Mouse (Mus musculus): ENCODE measurements around the gene Gm525. TPM values are rescaled to one million over a fixed set of nuclear protein-coding genes. Genes with fewer than 3 reads are reported as not detected.
A peak's percentile ranks its signal among the peaks of the same experiment; 100 is the strongest.
"Not testable (repeated sequence)": the region's sequence is repeated elsewhere in the genome, so short reads cannot be mapped to it uniquely, and the experiment has no call there.

Gm525 gene
- total and polyA plus RNA-seq, 2 experiments from 2014 or later, result 0.48 TPM; not detected in 1

DNA sequence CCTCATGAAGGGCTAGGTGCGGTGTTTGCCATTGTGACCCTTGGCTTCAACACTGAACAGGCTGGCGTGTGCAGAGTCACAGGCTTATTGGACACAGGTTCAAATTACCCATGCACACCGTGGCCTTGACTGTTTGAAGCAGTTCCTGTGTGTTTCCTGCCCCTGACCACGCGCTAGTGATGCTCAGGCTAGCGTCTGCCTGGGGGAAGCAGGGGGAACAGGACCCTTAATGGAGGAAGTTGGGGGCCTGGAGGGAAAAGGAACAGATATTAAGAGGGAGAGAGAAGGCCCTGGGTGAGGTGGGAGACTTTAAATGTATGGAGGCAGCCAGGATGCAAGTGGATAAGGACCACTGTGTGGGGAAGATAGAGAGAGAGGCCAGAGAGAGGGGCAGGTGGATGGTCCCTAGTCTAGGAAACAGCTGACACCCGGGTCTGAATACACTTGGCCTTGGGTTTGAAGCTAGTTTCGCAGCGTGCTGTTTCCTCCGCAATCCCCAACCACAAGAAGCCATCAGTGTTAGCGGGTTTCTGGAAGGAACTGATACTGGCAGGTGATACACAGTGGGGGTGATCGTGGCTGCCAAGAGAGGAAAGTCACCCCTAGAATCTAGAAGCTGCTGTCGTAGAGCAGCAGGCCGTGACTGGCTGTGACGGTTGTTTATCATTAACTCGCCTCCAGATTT lies 5.5 kb downstream of the Gm525 start:
- ATAC-seq, result peak; percentile 40
- H3K9ac ChIP-seq (replicated peaks; ENCODE audit: low read length), result no peak overlapping the region

DNA sequence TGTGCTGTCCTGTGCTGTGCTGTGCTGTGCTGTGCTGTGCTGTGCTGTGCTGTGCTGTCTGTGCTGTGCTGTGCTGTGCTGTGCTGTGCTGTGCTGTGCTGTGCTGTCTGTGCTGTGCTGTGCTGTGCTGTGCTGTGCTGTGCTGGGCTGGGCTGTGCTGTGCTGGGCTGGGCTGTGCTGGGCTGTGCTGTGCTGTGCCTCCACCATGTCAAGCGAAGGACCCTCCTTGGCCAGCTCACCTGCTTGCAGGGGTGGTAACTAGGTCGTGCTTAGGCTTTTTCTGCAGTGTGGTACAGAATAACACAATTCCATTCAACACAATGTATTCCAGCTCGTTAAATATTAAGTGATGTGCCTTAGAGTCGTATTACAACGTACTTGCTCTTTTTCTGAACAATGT lies 8.3 kb downstream of the Gm525 start:
- not testable (repeated sequence) for H3K4me2 ChIP-seq (ENCODE audit: low read depth, low read length); H3K4me1 ChIP-seq (ENCODE audit: insufficient read depth, low read length); ATAC-seq; H3K27ac ChIP-seq; H3K9ac ChIP-seq (replicated peaks; ENCODE audit: low read length); H3K9me3 ChIP-seq (ENCODE audit: low read length); H3K27me3 ChIP-seq (ENCODE audit: insufficient read depth, low read length); DNase-seq (ENCODE audit: low spot score); H3K4me3 ChIP-seq (ENCODE audit: low read length); H3K36me3 ChIP-seq (ENCODE audit: insufficient read depth, low read length)
- WGBS, result 78% methylated on average over 5 of the region's 5 CpGs

More for the DNA sequence above, 5.5 kb downstream of the Gm525 start:
- H3K27ac ChIP-seq, result peak overlapping the region; percentile 20; the same call in 1 of the 2 replicates
- WGBS, result 75% methylated on average over 16 of the region's 16 CpGs
- no peak overlapping the region for H3K4me2 ChIP-seq (ENCODE audit: low read depth, low read length)
- H3K36me3 ChIP-seq (ENCODE audit: insufficient read depth, low read length), result no peaks in the 10 kb centered on the region
- no peak overlapping the region for H3K4me3 ChIP-seq (ENCODE audit: low read length)
- no peaks in the 10 kb centered on the region for H3K9me3 ChIP-seq (ENCODE audit: low read length)
- no peaks in the 10 kb centered on the region for H3K4me1 ChIP-seq (ENCODE audit: insufficient read depth, low read length)
- TF ChIP-seq CTCF (IDR thresholded peaks at IDR 0.05; ENCODE audit: low read depth), result no peak
- no peaks in the 10 kb centered on the region for H3K27me3 ChIP-seq (ENCODE audit: insufficient read depth, low read length)
- DNase-seq (ENCODE audit: low spot score), result peak; percentile 58

DNA sequence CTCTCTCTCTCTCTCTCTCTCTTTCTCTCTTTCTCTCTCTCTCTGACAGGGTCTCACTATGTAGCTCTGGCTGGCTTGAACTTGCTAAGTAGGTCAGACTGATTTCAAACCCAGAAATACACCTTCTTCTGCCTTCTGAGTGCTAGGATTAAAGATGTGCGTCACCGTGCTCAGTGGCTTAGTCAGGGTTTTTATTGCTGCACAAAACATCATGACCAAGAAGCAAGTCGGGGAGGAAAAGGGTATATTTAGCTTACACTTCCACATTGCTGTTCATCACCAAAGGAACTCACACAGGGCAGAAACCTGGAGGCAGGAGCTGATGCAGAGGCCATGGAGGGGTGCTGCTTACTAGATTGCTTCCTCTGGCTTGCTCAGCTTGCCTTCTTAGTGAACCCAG lies 9.1 kb downstream of the Gm525 start:
- H3K4me3 ChIP-seq (ENCODE audit: low read length); H3K27ac ChIP-seq; H3K9me3 ChIP-seq (ENCODE audit: low read length); ATAC-seq; H3K4me1 ChIP-seq (ENCODE audit: insufficient read depth, low read length); H3K27me3 ChIP-seq (ENCODE audit: insufficient read depth, low read length); H3K4me2 ChIP-seq (ENCODE audit: low read depth, low read length); H3K36me3 ChIP-seq (ENCODE audit: insufficient read depth, low read length); DNase-seq (ENCODE audit: low spot score); H3K9ac ChIP-seq (replicated peaks; ENCODE audit: low read length): not testable (repeated sequence)
- WGBS, result 82% methylated on average over 3 of the region's 3 CpGs

DNA sequence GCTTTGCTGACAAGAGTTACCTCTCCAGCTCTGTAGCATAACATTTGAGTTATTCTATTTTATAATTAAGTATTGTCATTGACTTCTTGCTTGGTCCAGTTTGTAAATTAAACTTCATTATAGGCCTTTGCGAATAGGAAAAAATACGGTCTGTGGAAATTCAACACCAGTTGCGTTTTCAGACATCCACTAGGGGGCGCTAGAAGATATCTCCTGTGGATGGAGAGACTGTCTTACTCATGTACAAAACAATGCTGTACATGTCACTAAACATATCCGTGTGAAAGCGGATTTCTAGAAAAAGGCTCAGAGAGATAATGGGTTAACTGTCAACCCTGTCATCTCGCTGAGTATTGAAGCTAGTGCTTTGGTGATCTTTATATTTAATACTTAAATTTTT lies 11.0 kb downstream of the Gm525 start:
- no peak overlapping the region for H3K4me2 ChIP-seq (ENCODE audit: low read depth, low read length)
- DNase-seq (ENCODE audit: low spot score) (peak; percentile 76), ATAC-seq (no peak)
- H3K27me3 ChIP-seq (ENCODE audit: insufficient read depth, low read length), result no peaks in the 10 kb centered on the region
- no peak overlapping the region for H3K4me3 ChIP-seq (ENCODE audit: low read length)
- peak; percentile 73 for TF ChIP-seq CTCF (IDR thresholded peaks at IDR 0.05; ENCODE audit: low read depth)
- H3K4me1 ChIP-seq (ENCODE audit: insufficient read depth, low read length), result no peaks in the 10 kb centered on the region
- H3K27ac ChIP-seq, result no peak overlapping the region
- no peaks in the 10 kb centered on the region for H3K36me3 ChIP-seq (ENCODE audit: insufficient read depth, low read length)
- H3K9ac ChIP-seq (replicated peaks; ENCODE audit: low read length), result no peak overlapping the region
- H3K9me3 ChIP-seq (ENCODE audit: low read length), result no peaks in the 10 kb centered on the region
- 40% methylated on average over 7 of the region's 7 CpGs for WGBS

DNA sequence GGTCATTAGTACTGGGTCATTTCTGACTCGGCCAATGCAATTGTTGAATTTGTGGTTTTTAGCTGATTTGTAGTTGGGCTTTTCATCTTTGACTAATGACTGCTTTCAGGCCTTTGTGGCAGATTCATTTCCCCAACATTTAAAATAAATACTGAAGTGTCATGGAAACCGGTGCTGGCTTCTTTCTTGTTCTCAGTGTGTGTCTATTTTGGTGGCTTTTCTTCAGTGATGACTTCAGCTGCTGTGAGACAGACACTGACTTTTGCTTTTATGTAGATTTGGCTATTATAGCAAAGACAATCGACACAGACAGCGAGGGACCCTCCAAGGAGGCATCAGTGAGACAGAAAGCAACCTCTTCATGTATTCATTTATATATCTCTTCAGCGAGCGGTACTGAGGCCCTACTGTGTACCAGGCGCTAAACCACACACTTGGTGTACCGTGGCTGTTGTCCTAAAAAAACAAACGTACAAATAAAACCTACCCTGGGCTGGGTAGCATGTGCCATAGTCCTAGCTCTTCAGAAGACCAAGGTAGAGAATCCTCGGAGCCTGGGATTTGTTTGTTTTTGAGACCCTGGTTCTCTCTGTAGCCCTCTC lies 12.7 kb downstream of the Gm525 start:
- Histone ChIP-seq H3K27ac (no peak overlapping the region), H3K4me2 (ENCODE audit: low read depth, low read length) (no peak overlapping the region), H3K4me1 (ENCODE audit: insufficient read depth, low read length) (no peaks in the 10 kb centered on the region), H3K27me3 (ENCODE audit: insufficient read depth, low read length) (no peaks in the 10 kb centered on the region), H3K36me3 (ENCODE audit: insufficient read depth, low read length) (no peaks in the 10 kb centered on the region), H3K9ac (replicated peaks; ENCODE audit: low read length) (no peak overlapping the region), H3K9me3 (ENCODE audit: low read length) (no peaks in the 10 kb centered on the region), H3K4me3 (ENCODE audit: low read length) (no peak overlapping the region)
- ATAC-seq, result no peak
- no peak for DNase-seq (ENCODE audit: low spot score)
- TF ChIP-seq CTCF (IDR thresholded peaks at IDR 0.05; ENCODE audit: low read depth), result no peak
- WGBS, result 61% methylated on average over 10 of the region's 10 CpGs

DNA sequence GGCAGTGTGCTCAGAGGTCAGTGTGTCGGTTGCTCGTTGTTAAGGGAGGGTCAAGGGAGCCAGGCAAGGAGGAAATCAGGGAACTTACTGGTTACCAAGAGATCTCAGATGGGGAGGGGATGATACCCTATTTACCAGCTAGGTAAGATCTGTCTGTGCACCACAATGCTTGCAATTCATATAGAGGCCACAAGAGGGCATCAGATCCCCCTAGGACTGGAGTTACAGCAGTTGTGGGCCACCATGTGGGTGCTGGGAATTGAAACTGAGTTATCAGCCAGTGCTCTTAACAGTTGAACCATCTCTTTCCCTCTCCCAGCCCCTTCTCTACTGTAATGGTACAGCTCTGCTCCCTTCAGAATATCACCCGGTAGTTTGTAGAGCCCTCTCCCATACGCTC lies 15.1 kb downstream of the Gm525 start:
- H3K27ac ChIP-seq, result no peak overlapping the region
- H3K27me3 ChIP-seq (ENCODE audit: insufficient read depth, low read length), result no peaks in the 10 kb centered on the region
- no peaks in the 10 kb centered on the region for H3K9me3 ChIP-seq (ENCODE audit: low read length)
- peak; percentile 33; the same call in 1 of the 2 replicates for TF ChIP-seq CTCF (IDR thresholded peaks at IDR 0.05; ENCODE audit: low read depth)
- DNase-seq (ENCODE audit: low spot score) (no peak), ATAC-seq (no peak)
- H3K4me1 ChIP-seq (ENCODE audit: insufficient read depth, low read length), result no peaks in the 10 kb centered on the region
- 90% methylated on average over 4 of the region's 4 CpGs for WGBS
- no peak overlapping the region for H3K4me3 ChIP-seq (ENCODE audit: low read length)
- no peaks in the 10 kb centered on the region for H3K36me3 ChIP-seq (ENCODE audit: insufficient read depth, low read length)
- no peak overlapping the region for H3K4me2 ChIP-seq (ENCODE audit: low read depth, low read length)
- H3K9ac ChIP-seq (replicated peaks; ENCODE audit: low read length), result no peak overlapping the region

DNA sequence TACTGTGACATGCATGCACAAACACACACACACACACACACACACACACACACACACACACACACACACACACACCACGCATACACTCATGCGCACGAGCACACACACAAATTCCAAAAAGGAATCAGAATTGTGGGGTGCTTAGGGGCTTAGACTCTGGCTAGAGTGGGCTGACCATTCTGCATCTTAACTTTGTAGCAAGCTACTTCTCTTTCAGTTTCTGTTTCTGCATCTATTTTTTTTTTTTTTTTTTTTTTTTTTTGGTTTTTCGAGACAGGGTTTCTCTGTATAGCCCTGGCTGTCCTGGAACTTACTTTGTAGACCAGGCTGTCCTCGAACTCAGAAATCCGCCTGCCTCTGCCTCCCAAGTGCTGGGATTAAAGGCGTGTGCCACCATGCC lies 16.7 kb downstream of the Gm525 start:
- H3K4me3 ChIP-seq (ENCODE audit: low read length); H3K9me3 ChIP-seq (ENCODE audit: low read length); ATAC-seq; H3K36me3 ChIP-seq (ENCODE audit: insufficient read depth, low read length); H3K27me3 ChIP-seq (ENCODE audit: insufficient read depth, low read length); H3K4me2 ChIP-seq (ENCODE audit: low read depth, low read length); H3K4me1 ChIP-seq (ENCODE audit: insufficient read depth, low read length); DNase-seq (ENCODE audit: low spot score); H3K27ac ChIP-seq; H3K9ac ChIP-seq (replicated peaks; ENCODE audit: low read length): not testable (repeated sequence)
- 96% methylated on average over 6 of the region's 7 CpGs for WGBS
